Mouse (Mus musculus) MEL (cell line): Measurements from ENCODE around the gene Akt1s1. TPM values are rescaled to one million over a fixed set of nuclear protein-coding genes. Genes with fewer than 3 reads are reported as not detected.

Experiments
- DNase-seq: peaks from one replicate; pipeline ENCODE4 v3.0.0; 2011; ENCODE audit warnings: low read depth, low spot score
- H3K27ac ChIP-seq: 2 replicates; pipeline ENCODE4 v1.5.1; 2012; ENCODE audit warnings: low read depth, mild to moderate bottlenecking, control low read depth, low read length, moderate library complexity; ENCODE audit not compliant: control insufficient read depth
- H3K27me3 ChIP-seq, 2 experiments: fragments of 150-350 bp in 1 of 2; sonication (generic) in 1 of 2; 2 replicates each; pipeline ENCODE4 v1.6.1; 2012; ENCODE audit warnings: low read length in 2 of 2, mild to moderate bottlenecking in 2 of 2, improper control_type of control experiment in 1 of 2, moderate library complexity in 1 of 2; ENCODE audit not compliant: insufficient read depth in 2 of 2, control insufficient read depth in 1 of 2
- H3K36me3 ChIP-seq, 2 experiments: 2 replicates each; pipeline ENCODE4 v1.6.1; 2012 to 2014; ENCODE audit warnings: low read length in 2 of 2, improper control_type of control experiment in 1 of 2, inconsistent platforms in 1 of 2, mild to moderate bottlenecking in 1 of 2; ENCODE audit not compliant: insufficient read depth in 2 of 2, control insufficient read depth in 1 of 2
- H3K4me1 ChIP-seq, 2 experiments: fragments of 150-350 bp in 1 of 2; sonication (generic) in 1 of 2; 2 replicates each; pipeline ENCODE4 v1.6.1; 2012; ENCODE audit warnings: low read length in 2 of 2, improper control_type of control experiment in 1 of 2, mild to moderate bottlenecking in 1 of 2; ENCODE audit not compliant: insufficient read depth in 2 of 2, control insufficient read depth in 1 of 2
- H3K4me3 ChIP-seq, 2 experiments: fragments of 150-350 bp in 1 of 2; sonication (generic) in 1 of 2; 2 replicates each; pipeline ENCODE4 v1.5.1; 2012; ENCODE audit warnings: low read depth in 2 of 2, low read length in 2 of 2, mild to moderate bottlenecking in 2 of 2, moderate library complexity in 2 of 2, control low read depth in 1 of 2, improper control_type of control experiment in 1 of 2; ENCODE audit not compliant: control insufficient read depth in 1 of 2, insufficient read depth in 1 of 2
- H3K79me2 ChIP-seq: 2 replicates; pipeline ENCODE4 v1.6.1; 2012; ENCODE audit warnings: mild to moderate bottlenecking, low read length, moderate library complexity; ENCODE audit not compliant: control insufficient read depth, poor library complexity, insufficient read depth
- H3K9ac ChIP-seq: 2 replicates; pipeline ENCODE4 v1.6.1; 2012; ENCODE audit warnings: low read depth, mild to moderate bottlenecking, control low read depth, low read length, moderate library complexity; ENCODE audit not compliant: control insufficient read depth, poor library complexity, severe bottlenecking
- H3K9me3 ChIP-seq: fragments of 150-350 bp; sonication (generic); replicated peaks from 2 replicates; pipeline ENCODE4 v1.6.1; 2012; ENCODE audit warnings: mild to moderate bottlenecking, low read length, improper control_type of control experiment, moderate library complexity; ENCODE audit not compliant: insufficient read depth
- CHD1 ChIP-seq: IDR thresholded peaks from 2 replicates; pipeline ENCODE4 v1.6.1; 2012; ENCODE audit warnings: low read depth, mild to moderate bottlenecking, inconsistent platforms, low read length, improper control_type of control experiment
- ETS1 ChIP-seq: IDR thresholded peaks from 2 replicates; pipeline ENCODE4 v1.6.1; 2012; ENCODE audit warnings: low read depth, mild to moderate bottlenecking, inconsistent platforms, low read length, improper control_type of control experiment, moderate library complexity
- GABPA ChIP-seq: IDR thresholded peaks from 2 replicates; pipeline ENCODE4 v1.6.1; 2012; ENCODE audit warnings: low read depth, mild to moderate bottlenecking, inconsistent platforms, low read length, improper control_type of control experiment, moderate library complexity
- HCFC1 ChIP-seq: IDR thresholded peaks from 2 replicates; pipeline ENCODE4 v1.6.1; 2012; ENCODE audit warnings: low read depth, mild to moderate bottlenecking, inconsistent platforms, low read length, improper control_type of control experiment, moderate library complexity
- MYB ChIP-seq: IDR thresholded peaks from 2 replicates; pipeline ENCODE4 v1.6.1; 2011; ENCODE audit warnings: mild to moderate bottlenecking, low read depth, low read length, improper control_type of control experiment
- NELFE ChIP-seq: IDR thresholded peaks from 2 replicates; pipeline ENCODE4 v1.6.1; 2011; ENCODE audit warnings: low read depth, low read length, improper control_type of control experiment
- NRF1 ChIP-seq: IDR thresholded peaks from 2 replicates; pipeline ENCODE4 v1.6.1; 2014; ENCODE audit warnings: low read depth, mild to moderate bottlenecking, inconsistent platforms, low read length, improper control_type of control experiment, moderate library complexity; ENCODE audit not compliant: poor library complexity, insufficient read depth, severe bottlenecking
- POLR2AphosphoS2 ChIP-seq: IDR thresholded peaks from 2 replicates; pipeline ENCODE4 v1.6.1; 2011; ENCODE audit warnings: low read length, improper control_type of control experiment
- RAD21 ChIP-seq: IDR thresholded peaks from 2 replicates; pipeline ENCODE4 v1.6.1; 2011; ENCODE audit warnings: mild to moderate bottlenecking, low read depth, low read length, improper control_type of control experiment
- RCOR1 ChIP-seq: IDR thresholded peaks from 2 replicates; pipeline ENCODE4 v1.6.1; 2012; ENCODE audit warnings: low read depth, mild to moderate bottlenecking, inconsistent platforms, low read length, improper control_type of control experiment
- SIN3A ChIP-seq: IDR thresholded peaks from 2 replicates; pipeline ENCODE4 v1.6.1; 2012; ENCODE audit warnings: low read length, improper control_type of control experiment, inconsistent platforms
- SMC3 ChIP-seq: IDR thresholded peaks from 2 replicates; pipeline ENCODE4 v1.6.1; 2011; ENCODE audit warnings: low read depth, low read length, improper control_type of control experiment
- TCF12 ChIP-seq: IDR thresholded peaks from 2 replicates; pipeline ENCODE4 v1.6.1; 2014; ENCODE audit warnings: low read depth, mild to moderate bottlenecking, inconsistent platforms, low read length, improper control_type of control experiment, moderate library complexity
- UBTF ChIP-seq: IDR thresholded peaks from 2 replicates; pipeline ENCODE4 v1.6.1; 2012; ENCODE audit warnings: low read depth, mild to moderate bottlenecking, inconsistent platforms, low read length, improper control_type of control experiment, moderate library complexity, borderline replicate concordance; ENCODE audit not compliant: insufficient read depth
- USF1 ChIP-seq: IDR thresholded peaks from 2 replicates; pipeline ENCODE4 v1.6.1; 2014; ENCODE audit warnings: low read depth, mild to moderate bottlenecking, inconsistent platforms, low read length, improper control_type of control experiment, moderate library complexity
- USF2 ChIP-seq, 2 experiments: IDR thresholded peaks; 2 replicates each; pipeline ENCODE4 v1.6.1; 2011 to 2012; ENCODE audit warnings: improper control_type of control experiment in 2 of 2, low read length in 2 of 2, borderline replicate concordance in 1 of 2, inconsistent platforms in 1 of 2, low read depth in 1 of 2, mild to moderate bottlenecking in 1 of 2; ENCODE audit not compliant: insufficient read depth in 1 of 2
- ZKSCAN1 ChIP-seq: IDR thresholded peaks from 2 replicates; pipeline ENCODE4 v1.6.1; 2012; ENCODE audit warnings: low read depth, mild to moderate bottlenecking, inconsistent platforms, low read length, improper control_type of control experiment, moderate library complexity
- ZMIZ1 ChIP-seq: IDR thresholded peaks from 2 replicates; pipeline ENCODE4 v1.6.1; 2012; ENCODE audit warnings: low read depth, mild to moderate bottlenecking, inconsistent platforms, low read length, improper control_type of control experiment, moderate library complexity
- ZNF384 ChIP-seq: IDR thresholded peaks from 2 replicates; pipeline ENCODE4 v1.6.1; 2012; ENCODE audit warnings: low read depth, mild to moderate bottlenecking, inconsistent platforms, low read length, improper control_type of control experiment
- polyA plus RNA-seq, 2 experiments: library from polyadenylated mRNA; stranded (reverse) in 1 of 2; unstranded in 1 of 2; fragments of >175 nt in 1 of 2; fragments of >200 nt in 1 of 2; gene quantifications; 2 replicates each; pipeline versions ENCODE4 v1.2.1 to v1.2.4; 2012; ENCODE audit warnings: low replicate concordance in 2 of 2, low read depth in 1 of 2; ENCODE audit not compliant: insufficient read length in 2 of 2, insufficient read depth in 1 of 2, missing spikeins in 1 of 2
- total RNA-seq: library from RNA; depleted of rRNA; stranded (reverse); fragments of 300-350 nt; gene quantifications from 2 replicates; pipeline ENCODE4 v1.2.3, GENCODE M21; 2012

Akt1s1 gene
- total and polyA plus RNA-seq, 3 experiments, result 37.3 to 71.8 TPM; not detected in 1

- peaks cover 0 to 20% of the 10 kb centered on the region in 2 experiments; a peak in 2 of 4 replicates for H3K36me3 ChIP-seq
- no peak overlapping the region for H3K27ac ChIP-seq
- DNase-seq, result no peak
- H3K79me2 ChIP-seq, result peaks cover 27% of the 10 kb centered on the region
- H3K9me3 ChIP-seq, result no peaks in the 10 kb centered on the region
- no peak overlapping the region for H3K4me3 ChIP-seq
- H3K27me3 ChIP-seq, result no peaks in the 10 kb centered on the region
- TF ChIP-seq USF2 (IDR thresholded peaks at IDR 0.05; ENCODE audit: borderline replicate concordance in 1 of 2, insufficient read depth in 1 of 2, low read depth in 1 of 2, low read length in 2 of 2) (no peak), UBTF (no peak), RAD21 (no peak), SIN3A (no peak), POLR2AphosphoS2 (no peak), MYB (no peak), ZMIZ1 (no peak), NRF1 (no peak), HCFC1 (no peak), ZNF384 (no peak), SMC3 (no peak), CHD1 (no peak), GABPA (no peak), RCOR1 (no peak), NELFE (no peak), ETS1 (no peak), USF1 (no peak; the same call in 1 of the 2 replicates), ZKSCAN1 (no peak), TCF12 (no peak)
- peaks cover 5 to 31% of the 10 kb centered on the region in 2 experiments for H3K4me1 ChIP-seq
- no peak overlapping the region for H3K9ac ChIP-seq
Measured at GRCm38 (mm10) chr7:44853596-44854355, 5.0 kb downstream of the Akt1s1 start.
